Comparison of ENCODE assay signal across 22 mouse cellular contexts in genomic region chr4:127311561-127311960, GRCm38 (mm10). TPM values are rescaled to one million over a fixed set of nuclear protein-coding genes. Genes with fewer than 3 reads are reported as not detected.
A peak's percentile ranks its signal among the peaks of the same experiment; 100 is the strongest.
DNase-seq lines count a peak whose midpoint lies in the region; ATAC-seq lines count a peak whose summit lies in the region.
"Had no signal": no experiment of that assay in that cellular context is flagged by ENCODE, and none has a peak within 500 bp of the region (broad histone marks: within the 10 kb centered on the region; RNA-seq: fewer than 3 reads in every experiment).

No protein-coding gene starts in this region.

- H3K4me3 ChIP-seq in heart, embryonic 13.5 days: peak overlapping the region; percentile 59
- H3K4me3 ChIP-seq in kidney, embryonic 16.5 days (ENCODE audit: low read length): 0 out of 2 replicates have a peak overlapping the region, but pooled peaks have one; percentile 60
- H3K4me3 ChIP-seq in brown adipose tissue, adult 24 weeks (ENCODE audit: insufficient read depth, low read depth, low read length): peak overlapping the region; percentile 70
- H3K4me3 ChIP-seq: forebrain, embryonic 10.5 days had no signal

- peak overlapping the region; percentile 76 for H3K9ac ChIP-seq in heart, embryonic 13.5 days
- H3K9ac ChIP-seq in kidney, embryonic 16.5 days (replicated peaks; ENCODE audit: low read length): no peak overlapping the region

- no peak for ATAC-seq in heart, embryonic 13.5 days (ENCODE audit: extremely low read depth, insufficient number of reproducible peaks, low FRiP score, low TSS enrichment)
- no peak for ATAC-seq in kidney, embryonic 16.5 days (ENCODE audit: low FRiP score, low TSS enrichment)
- no peak for ATAC-seq in monocyte, adult 5-6 weeks (replicated peaks; ENCODE audit: insufficient number of reproducible peaks, low FRiP score, low TSS enrichment, poor library complexity, severe bottlenecking)
- ATAC-seq: CD4-positive, CD25-positive, alpha-beta regulatory T cell, adult 4 months had no signal

- 44% methylated on average over 9 of the region's 9 CpGs for WGBS in heart, embryonic 13.5 days
- WGBS in kidney, embryonic 16.5 days: 47% methylated on average over 9 of the region's 9 CpGs

- peaks cover 52% of the 10 kb centered on the region for H3K27me3 ChIP-seq in heart, embryonic 13.5 days (replicated peaks)
- peaks cover 23% of the 10 kb centered on the region for H3K27me3 ChIP-seq in kidney, embryonic 16.5 days (ENCODE audit: insufficient read depth, low read length)

- peak overlapping the region; percentile 81 for H3K4me2 ChIP-seq in heart, embryonic 13.5 days
- H3K4me2 ChIP-seq in kidney, embryonic 16.5 days (replicated peaks; ENCODE audit: low read depth, low read length): no peak overlapping the region
- H3K4me2 ChIP-seq: liver, embryonic 11.5 days had no signal

- no peaks in the 10 kb centered on the region for H3K9me3 ChIP-seq in heart, embryonic 13.5 days
- no peaks in the 10 kb centered on the region for H3K9me3 ChIP-seq in kidney, embryonic 16.5 days (ENCODE audit: low read length)
- H3K9me3 ChIP-seq: forebrain, embryonic 10.5 days had no signal

- intact Hi-C loops in heart, postnatal 14 days (cut with DNase I): no loop called here

- H3K4me1 ChIP-seq in heart, embryonic 13.5 days: peaks cover 11% of the 10 kb centered on the region
- peaks cover 12% of the 10 kb centered on the region for H3K4me1 ChIP-seq in kidney, embryonic 16.5 days (ENCODE audit: insufficient read depth, low read length)
- no peaks in the 10 kb centered on the region for H3K4me1 ChIP-seq in brown adipose tissue, adult 24 weeks (ENCODE audit: control insufficient read depth, insufficient read depth, insufficient read length, low read length)

- no peaks in the 10 kb centered on the region for H3K36me3 ChIP-seq in heart, embryonic 13.5 days
- H3K36me3 ChIP-seq in kidney, embryonic 16.5 days (ENCODE audit: insufficient read depth, low read length): no peaks in the 10 kb centered on the region
- H3K36me3 ChIP-seq: forebrain, embryonic 10.5 days had no signal

- DNase-seq in heart, postnatal 14 days: no peak
- DNase-seq in kidney, adult 9 months: no peak
- DNase-seq in brain, adult 2 months (ENCODE audit: low read depth, low spot score): peak; percentile 64
- DNase-seq: adrenal gland, adult 2 months; gastrocnemius, postnatal 25 days; kidney, postnatal 10 days; midbrain, embryonic 14.5 days; right cerebral cortex, postnatal 14 days; thymus, postnatal 36 days had no signal

- no peak overlapping the region for H3K27ac ChIP-seq in heart, embryonic 13.5 days (replicated peaks)
- H3K27ac ChIP-seq in kidney, embryonic 16.5 days (ENCODE audit: low read length): no peak overlapping the region
- H3K27ac ChIP-seq in brown adipose tissue, adult 24 weeks (replicated peaks; ENCODE audit: low read depth, low read length): 0 out of 2 replicates have a peak overlapping the region, but pooled peaks have one; percentile 4
- H3K27ac ChIP-seq: forebrain, embryonic 10.5 days had no signal

RNA-seq across cellular contexts. Expression of gene Gja4, which starts 2.3 kb away (rescaled TPM):
- polyA plus RNA-seq in heart, embryonic 13.5 days (2015; fragmentation: Nextera tagmentation; extraction: Ambion mirVana): 29.5 and 32.9 TPM in 2 replicates
- 10 to 100 TPM; 20.8 to 23.0 TPM for total RNA-seq in heart, postnatal 14 days (2021)
- polyA plus RNA-seq in kidney, embryonic 16.5 days (2015; fragmentation: Nextera tagmentation; extraction: Ambion mirVana): 30.9 TPM in 2 replicates
- 2.3 and 3.4 TPM in 2 replicates for polyA plus RNA-seq in brown adipose tissue, adult 24 weeks (2012; ENCODE audit: insufficient read depth, insufficient read length, missing spikeins)
- not detected in 3 replicates for total RNA-seq in monocyte, adult 5-6 weeks (2017)
- total RNA-seq: megakaryocyte progenitor cell, adult 5-6 weeks; MEL had no signal
- polyA plus RNA-seq: CD4-positive, CD25-positive, alpha-beta regulatory T cell, adult 4 months had no signal

RNA-seq across cellular contexts. Expression of gene Gjb3, which starts 19.1 kb away (rescaled TPM):
- polyA plus RNA-seq in heart, embryonic 13.5 days (2015; fragmentation: Nextera tagmentation; extraction: Ambion mirVana): not detected in 2 replicates
- total RNA-seq in heart, postnatal 14 days (2021): under 1 TPM in 1 of 2 experiments, not detected in 1; 0.22 TPM
- 1.3 TPM in 2 replicates for polyA plus RNA-seq in kidney, embryonic 16.5 days (2015; fragmentation: Nextera tagmentation; extraction: Ambion mirVana)
- polyA plus RNA-seq in brown adipose tissue, adult 24 weeks (2012; ENCODE audit: insufficient read depth, insufficient read length, missing spikeins): not detected in 2 replicates
- total RNA-seq in monocyte, adult 5-6 weeks (2017): not detected in 3 replicates
- total RNA-seq: gastrocnemius, postnatal 25 days; MEL had no signal
- polyA plus RNA-seq: adrenal gland, adult 2 months had no signal

RNA-seq across cellular contexts. Expression of gene Gjb4, which starts 42.3 kb away (rescaled TPM):
- 0.23 TPM in 1 of 2 replicates, not detected in the other for polyA plus RNA-seq in heart, embryonic 13.5 days (2015; fragmentation: Nextera tagmentation; extraction: Ambion mirVana)
- not detected for total RNA-seq in heart, postnatal 14 days (2021)
- polyA plus RNA-seq in kidney, embryonic 16.5 days (2015; fragmentation: Nextera tagmentation; extraction: Ambion mirVana): 0.87 and 0.92 TPM in 2 replicates
- not detected in 2 replicates for polyA plus RNA-seq in brown adipose tissue, adult 24 weeks (2012; ENCODE audit: insufficient read depth, insufficient read length, missing spikeins)
- total RNA-seq in monocyte, adult 5-6 weeks (2017): not detected in 3 replicates
- total RNA-seq: adrenal gland, adult 2 months; gastrocnemius, postnatal 25 days; layer of hippocampus, postnatal 14 days; left cerebral cortex, postnatal 25 days; megakaryocyte progenitor cell, adult 5-6 weeks; MEL had no signal
- polyA plus RNA-seq: CD4-positive, CD25-positive, alpha-beta regulatory T cell, adult 4 months; forebrain, embryonic 10.5 days; frontal cortex, adult 2 months; liver, embryonic 11.5 days; midbrain, embryonic 14.5 days; neural tube, embryonic 11.5 days had no signal

RNA-seq across cellular contexts. Expression of gene Gjb5, which starts 46.4 kb away (rescaled TPM):
- polyA plus RNA-seq in heart, embryonic 13.5 days (2015; fragmentation: Nextera tagmentation; extraction: Ambion mirVana): 0.22 and 0.37 TPM in 2 replicates
- total RNA-seq in heart, postnatal 14 days (2021): under 1 TPM; 0.48 to 0.61 TPM
- 1.5 and 1.8 TPM in 2 replicates for polyA plus RNA-seq in kidney, embryonic 16.5 days (2015; fragmentation: Nextera tagmentation; extraction: Ambion mirVana)
- not detected in 2 replicates for polyA plus RNA-seq in brown adipose tissue, adult 24 weeks (2012; ENCODE audit: insufficient read depth, insufficient read length, missing spikeins)
- not detected in 3 replicates for total RNA-seq in monocyte, adult 5-6 weeks (2017)
- total RNA-seq: layer of hippocampus, postnatal 14 days; left cerebral cortex, postnatal 25 days; megakaryocyte progenitor cell, adult 5-6 weeks; MEL had no signal
- polyA plus RNA-seq: CD4-positive, CD25-positive, alpha-beta regulatory T cell, adult 4 months; midbrain, embryonic 14.5 days had no signal
